Mouse (Mus musculus): Measurements from ENCODE around the gene Slc38a8. TPM values are rescaled to one million over a fixed set of nuclear protein-coding genes. Genes with fewer than 3 reads are reported as not detected.

Gene Slc38a8
- polyA plus RNA-seq, 1 experiment, result not detected

- H3K79me2 ChIP-seq (ENCODE audit: control insufficient read depth, insufficient read depth), result no peaks in the 10 kb centered on the region
- TF ChIP-seq USF1 (IDR thresholded peaks at IDR 0.05; ENCODE audit: low read depth) (no peak), REST (IDR thresholded peaks at IDR 0.05; ENCODE audit: insufficient read depth, insufficient read length) (no peak), TCF12 (IDR thresholded peaks at IDR 0.05; ENCODE audit: insufficient read depth, poor library complexity, severe bottlenecking) (no peak), SRF (IDR thresholded peaks at IDR 0.05; ENCODE audit: control insufficient read depth, insufficient read length, low read depth) (no peak), TCF3 (IDR thresholded peaks at IDR 0.05; ENCODE audit: insufficient read length, low read depth) (no peak)
- no peaks in the 10 kb centered on the region for H3K36me3 ChIP-seq (ENCODE audit: control insufficient read depth, insufficient read depth)
- no peak overlapping the region for H3K4me2 ChIP-seq (ENCODE audit: low read depth)
- H3K4me3 ChIP-seq, result no peak overlapping the region
- H3K27me3 ChIP-seq (ENCODE audit: control insufficient read depth, insufficient read depth, insufficient read length), result peaks cover 88% of the 10 kb centered on the region
- no peak overlapping the region for H3ac ChIP-seq (ENCODE audit: control insufficient read depth, insufficient read length)
These were observed 37.8 kb downstream of the Slc38a8 start for GRCm38 (mm10) chr8:119463709-119464108.

GRCm38 (mm10) chr8:119461356-119461755 lies 40.1 kb downstream of the Slc38a8 start:
- H3K4me3 ChIP-seq, result no peak overlapping the region
- H3K36me3 ChIP-seq (ENCODE audit: control insufficient read depth, insufficient read depth), result no peaks in the 10 kb centered on the region
- no peaks in the 10 kb centered on the region for H3K79me2 ChIP-seq (ENCODE audit: control insufficient read depth, insufficient read depth)
- no peak overlapping the region for H3ac ChIP-seq (ENCODE audit: control insufficient read depth, insufficient read length)
- no peak overlapping the region for H3K4me2 ChIP-seq (ENCODE audit: low read depth)
- TF ChIP-seq USF1 (IDR thresholded peaks at IDR 0.05; ENCODE audit: low read depth) (no peak), E2F4 (IDR thresholded peaks at IDR 0.05; ENCODE audit: insufficient read depth) (no peak), TCF12 (IDR thresholded peaks at IDR 0.05; ENCODE audit: insufficient read depth, poor library complexity, severe bottlenecking) (no peak), MYOD1 (IDR thresholded peaks at IDR 0.05; ENCODE audit: control insufficient read depth in 1 of 3, insufficient read length in 2 of 3, low read depth in 2 of 3) (no peak), POLR2A (IDR thresholded peaks at IDR 0.05; ENCODE audit: insufficient read length, low read depth) (no peak), SRF (IDR thresholded peaks at IDR 0.05; ENCODE audit: control insufficient read depth, insufficient read length, low read depth) (no peak), CEBPB (IDR thresholded peaks at IDR 0.05; ENCODE audit: insufficient read depth, poor library complexity, severe bottlenecking) (no peak)
- peaks cover 66% of the 10 kb centered on the region for H3K27me3 ChIP-seq (ENCODE audit: control insufficient read depth, insufficient read depth, insufficient read length)

DNA sequence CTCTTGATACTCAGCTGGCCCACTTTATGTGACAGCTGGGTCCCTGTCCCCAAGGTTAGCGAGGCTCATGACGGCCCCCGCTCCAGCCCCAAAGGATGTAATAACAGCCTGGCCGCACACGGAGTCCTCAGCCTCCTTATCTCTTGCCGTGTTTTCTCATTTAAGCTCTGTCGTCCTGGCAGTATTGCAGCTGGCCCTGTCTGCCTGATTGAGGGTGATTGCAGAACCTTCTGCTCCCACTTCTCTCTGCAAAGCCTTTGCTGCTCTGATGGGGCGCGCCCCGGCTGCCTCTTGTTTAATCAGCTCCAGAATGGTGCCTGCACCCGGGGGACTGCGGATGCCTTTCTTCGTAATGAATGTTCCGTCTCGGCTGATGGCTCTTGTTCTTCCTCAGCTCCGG lies 41.8 kb downstream of the Slc38a8 start:
- H3K27me3 ChIP-seq (ENCODE audit: control insufficient read depth, insufficient read depth, insufficient read length), result peaks cover 50% of the 10 kb centered on the region
- no peak for TF ChIP-seq CEBPB (IDR thresholded peaks at IDR 0.05; ENCODE audit: insufficient read depth, poor library complexity, severe bottlenecking)
- no peak for TF ChIP-seq MAX (IDR thresholded peaks at IDR 0.05; ENCODE audit: low read depth)
- TF ChIP-seq SRF (IDR thresholded peaks at IDR 0.05; ENCODE audit: control insufficient read depth, insufficient read length, low read depth), result no peak
- TF ChIP-seq TCF12 (IDR thresholded peaks at IDR 0.05; ENCODE audit: insufficient read depth, poor library complexity, severe bottlenecking), result no peak
- TF ChIP-seq MYOD1 (IDR thresholded peaks at IDR 0.05; ENCODE audit: control insufficient read depth in 1 of 3, insufficient read length in 2 of 3, low read depth in 2 of 3), result no peak
- TF ChIP-seq POLR2AphosphoS2 (IDR thresholded peaks at IDR 0.05; ENCODE audit: insufficient read length, low read depth), result no peak
- TF ChIP-seq MYOG (IDR thresholded peaks at IDR 0.05; ENCODE audit: control insufficient read depth in 1 of 3, insufficient read depth in 1 of 3, insufficient read length in 2 of 3, low read depth in 2 of 3), result no peak
- no peak for TF ChIP-seq REST (IDR thresholded peaks at IDR 0.05; ENCODE audit: insufficient read depth, insufficient read length)
- no peak for TF ChIP-seq E2F4 (IDR thresholded peaks at IDR 0.05; ENCODE audit: insufficient read depth)
- TF ChIP-seq TCF3 (IDR thresholded peaks at IDR 0.05; ENCODE audit: insufficient read length, low read depth), result no peak
- no peak for TF ChIP-seq USF1 (IDR thresholded peaks at IDR 0.05; ENCODE audit: low read depth)
- no peak for TF ChIP-seq POLR2A (IDR thresholded peaks at IDR 0.05; ENCODE audit: insufficient read length, low read depth)
- H3K4me3 ChIP-seq, result no peak overlapping the region
- H3ac ChIP-seq (ENCODE audit: control insufficient read depth, insufficient read length), result no peak overlapping the region
- no peaks in the 10 kb centered on the region for H3K79me2 ChIP-seq (ENCODE audit: control insufficient read depth, insufficient read depth)
- H3K36me3 ChIP-seq (ENCODE audit: control insufficient read depth, insufficient read depth), result no peaks in the 10 kb centered on the region
- H3K4me2 ChIP-seq (ENCODE audit: low read depth), result no peak overlapping the region

GRCm38 (mm10) chr8:119456045-119456444 lies 45.5 kb downstream of the Slc38a8 start:
- no peak overlapping the region for H3K4me3 ChIP-seq
- no peak overlapping the region for H3ac ChIP-seq (ENCODE audit: control insufficient read depth, insufficient read length)
- peaks cover 13% of the 10 kb centered on the region for H3K27me3 ChIP-seq (ENCODE audit: control insufficient read depth, insufficient read depth, insufficient read length)
- H3K79me2 ChIP-seq (ENCODE audit: control insufficient read depth, insufficient read depth), result no peaks in the 10 kb centered on the region
- TF ChIP-seq E2F4 (IDR thresholded peaks at IDR 0.05; ENCODE audit: insufficient read depth), result no peak
- TF ChIP-seq POLR2AphosphoS2 (IDR thresholded peaks at IDR 0.05; ENCODE audit: insufficient read length, low read depth), result no peak
- TF ChIP-seq CEBPB (IDR thresholded peaks at IDR 0.05; ENCODE audit: insufficient read depth, poor library complexity, severe bottlenecking), result no peak
- no peak for TF ChIP-seq TCF3 (IDR thresholded peaks at IDR 0.05; ENCODE audit: insufficient read length, low read depth)
- no peak for TF ChIP-seq MAX (IDR thresholded peaks at IDR 0.05; ENCODE audit: low read depth)
- TF ChIP-seq MYOG (IDR thresholded peaks at IDR 0.05; ENCODE audit: control insufficient read depth in 1 of 3, insufficient read depth in 1 of 3, insufficient read length in 2 of 3, low read depth in 2 of 3), result no peak
- no peak for TF ChIP-seq USF1 (IDR thresholded peaks at IDR 0.05; ENCODE audit: low read depth)
- no peak for TF ChIP-seq TCF12 (IDR thresholded peaks at IDR 0.05; ENCODE audit: insufficient read depth, poor library complexity, severe bottlenecking)
- TF ChIP-seq MYOD1 (IDR thresholded peaks at IDR 0.05; ENCODE audit: control insufficient read depth in 1 of 3, insufficient read length in 2 of 3, low read depth in 2 of 3), result no peak
- TF ChIP-seq POLR2A (IDR thresholded peaks at IDR 0.05; ENCODE audit: insufficient read length, low read depth), result no peak
- TF ChIP-seq SRF (IDR thresholded peaks at IDR 0.05; ENCODE audit: control insufficient read depth, insufficient read length, low read depth), result no peak
- no peak for TF ChIP-seq REST (IDR thresholded peaks at IDR 0.05; ENCODE audit: insufficient read depth, insufficient read length)
- H3K36me3 ChIP-seq (ENCODE audit: control insufficient read depth, insufficient read depth), result no peaks in the 10 kb centered on the region
- no peak overlapping the region for H3K4me2 ChIP-seq (ENCODE audit: low read depth)

DNA sequence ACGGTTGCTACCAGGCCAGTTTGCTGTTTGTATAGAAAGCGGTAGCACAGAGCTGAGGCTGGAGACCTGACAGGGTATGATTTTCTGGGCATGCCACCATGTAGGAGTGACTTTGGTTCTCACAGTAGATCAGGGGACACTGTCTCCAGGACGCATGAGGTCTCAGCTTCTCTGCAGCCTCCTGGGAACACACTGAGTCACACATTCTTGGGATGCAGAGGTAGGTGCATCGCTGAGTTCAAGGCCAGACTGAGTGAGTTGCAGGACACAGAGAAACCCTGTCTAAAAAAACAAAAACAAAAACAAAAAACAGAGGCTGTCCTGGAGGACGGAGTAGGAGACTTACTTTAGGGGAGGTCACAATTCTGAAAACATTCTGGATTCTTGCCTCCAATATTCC lies 48.6 kb downstream of the Slc38a8 start:
- TF ChIP-seq USF1 (IDR thresholded peaks at IDR 0.05; ENCODE audit: low read depth) (no peak), REST (IDR thresholded peaks at IDR 0.05; ENCODE audit: insufficient read depth, insufficient read length) (no peak), TCF3 (IDR thresholded peaks at IDR 0.05; ENCODE audit: insufficient read length, low read depth) (no peak), TCF12 (IDR thresholded peaks at IDR 0.05; ENCODE audit: insufficient read depth, poor library complexity, severe bottlenecking) (no peak), CEBPB (IDR thresholded peaks at IDR 0.05; ENCODE audit: insufficient read depth, poor library complexity, severe bottlenecking) (no peak), POLR2A (IDR thresholded peaks at IDR 0.05; ENCODE audit: insufficient read length, low read depth) (no peak), SRF (IDR thresholded peaks at IDR 0.05; ENCODE audit: control insufficient read depth, insufficient read length, low read depth) (no peak), POLR2AphosphoS2 (IDR thresholded peaks at IDR 0.05; ENCODE audit: insufficient read length, low read depth) (no peak), E2F4 (IDR thresholded peaks at IDR 0.05; ENCODE audit: insufficient read depth) (no peak)
- Histone ChIP-seq H3ac (ENCODE audit: control insufficient read depth, insufficient read length) (no peak overlapping the region), H3K36me3 (ENCODE audit: control insufficient read depth, insufficient read depth) (no peaks in the 10 kb centered on the region), H3K27me3 (ENCODE audit: control insufficient read depth, insufficient read depth, insufficient read length) (no peaks in the 10 kb centered on the region), H3K4me2 (ENCODE audit: low read depth) (no peak overlapping the region), H3K79me2 (ENCODE audit: control insufficient read depth, insufficient read depth) (no peaks in the 10 kb centered on the region), H3K4me3 (no peak overlapping the region)

Data from myocyte (in vitro differentiated cells).